Mouse (Mus musculus) testis, adult 2 months (tissue): ENCODE measurements around the gene Foxn3.

Experiments
- CTCF ChIP-seq: fragments of 200-500 bp; IDR thresholded peaks from 2 replicates; pipeline ENCODE4 v1.5.1; 2012; ENCODE audit warnings: low read depth, mild to moderate bottlenecking, inconsistent platforms, low read length, moderate library complexity; ENCODE audit not compliant: control insufficient read depth, insufficient read depth, insufficient replicate concordance
- POLR2A ChIP-seq: fragments of 200-500 bp; IDR thresholded peaks from 2 replicates; pipeline ENCODE4 v1.6.1; 2012; ENCODE audit warnings: low read depth, mild to moderate bottlenecking, inconsistent platforms, low read length, moderate library complexity; ENCODE audit not compliant: control insufficient read depth

GRCm38 (mm10) chr12:99197031-99197430 lies 366.4 kb downstream of the Foxn3 start:
- TF ChIP-seq CTCF (no peak), POLR2A (no peak)
